Mouse (Mus musculus) liver, postnatal 0 days (tissue): Measurements from ENCODE around the gene Mfrp. TPM values are rescaled to one million over a fixed set of nuclear protein-coding genes. Genes with fewer than 3 reads are reported as not detected.

Experiments used
- ATAC-seq: fragments of 200-750 bp; cut with Nextera tagmentation; 2 replicates; pipeline ENCODE4 v1.8.0; 2017; ENCODE audit warnings: mild to moderate bottlenecking, moderate library complexity
- DNase-seq: peaks from one replicate; pipeline ENCODE4 v3.0.0-alpha.2; 2016
- H3K27ac ChIP-seq: fragments of 300-500 bp; sonication (generic); 2 replicates; pipeline ENCODE4 v1.5.1; 2014; ENCODE audit warnings: antibody characterized with exemption, moderate library complexity, mild to moderate bottlenecking, low read depth
- H3K27me3 ChIP-seq: fragments of 300-500 bp; sonication (generic); 2 replicates; pipeline ENCODE4 v1.6.1; 2014; ENCODE audit warnings: low read length, control low read depth, mixed read lengths; ENCODE audit not compliant: insufficient read depth
- H3K36me3 ChIP-seq: fragments of 300-500 bp; sonication (generic); replicated peaks from 2 replicates; pipeline ENCODE4 v1.6.1; 2014; ENCODE audit warnings: mild to moderate bottlenecking, control low read depth, low read length, moderate library complexity, mixed read lengths; ENCODE audit not compliant: insufficient read depth
- H3K4me1 ChIP-seq: fragments of 300-500 bp; sonication (generic); 2 replicates; pipeline ENCODE4 v1.6.1; 2014; ENCODE audit warnings: antibody characterized with exemption, mild to moderate bottlenecking, control low read depth; ENCODE audit not compliant: insufficient read depth
- H3K4me2 ChIP-seq: fragments of 300-500 bp; sonication (generic); 2 replicates; pipeline ENCODE4 v1.6.1; 2014; ENCODE audit warnings: low read depth, mild to moderate bottlenecking, low read length, moderate library complexity, mixed read lengths
- H3K4me3 ChIP-seq: fragments of 300-500 bp; sonication (generic); 2 replicates; pipeline ENCODE4 v1.5.1; 2014; ENCODE audit warnings: low read depth, low read length
- H3K9ac ChIP-seq: fragments of 300-500 bp; sonication (generic); replicated peaks from 2 replicates; pipeline ENCODE4 v1.6.1; 2014; ENCODE audit warnings: mild to moderate bottlenecking, moderate library complexity
- H3K9me3 ChIP-seq: fragments of 300-500 bp; sonication (generic); 2 replicates; pipeline ENCODE4 v1.6.1; 2016; ENCODE audit warnings: mild to moderate bottlenecking, control low read depth, low read length, mixed read lengths
- CTCF ChIP-seq: sonication (generic); IDR thresholded peaks from 2 replicates; pipeline ENCODE4 v1.5.1; 2016; ENCODE audit warnings: antibody characterized with exemption, low read depth
- EP300 ChIP-seq: IDR thresholded peaks from 2 replicates; pipeline ENCODE4 v1.6.1; 2016; ENCODE audit warnings: antibody characterized with exemption, low read depth, mild to moderate bottlenecking
- WGBS: fragments of 180-500 bp; shearing (Covaris S2); extraction: QIAGEN DNeasy Blood & Tissue Kit; methylation state at CpG from one replicate; pipeline ENCODE4 v1.1.7; 2014; ENCODE audit not compliant: insufficient replicate concordance; 5-methylcytosine and 5-hydroxymethylcytosine counted together
- polyA plus RNA-seq: library from polyadenylated mRNA; unstranded; fragments of >200 nt; fragmentation: Nextera tagmentation; extraction: Ambion mirVana; gene quantifications from 2 replicates; pipeline ENCODE4 v1.2.1, GENCODE M21; 2015

Gene Mfrp
- polyA plus RNA-seq, 1 experiment from 2014 or later: not detected

DNA sequence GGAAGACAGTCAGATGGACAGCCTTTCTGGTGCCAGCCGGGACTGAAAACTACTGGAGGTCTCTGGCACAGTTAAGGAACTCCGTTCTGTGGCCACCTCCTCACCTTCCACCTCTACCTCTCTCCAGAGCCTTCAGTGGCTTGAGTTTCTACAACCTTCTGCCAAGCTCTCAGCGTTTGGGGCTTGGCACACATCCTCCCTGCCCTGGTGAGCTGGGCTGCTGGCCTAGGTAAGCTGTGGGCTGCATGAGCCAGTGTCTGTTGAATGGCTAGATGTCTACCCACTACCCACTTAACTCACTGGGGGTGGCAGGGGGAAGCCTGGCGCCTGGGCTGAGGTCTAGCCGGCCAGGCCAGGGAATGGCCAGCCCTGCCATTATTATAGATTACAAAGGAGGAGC is 28.4 kb upstream of the Mfrp start:
- no peak for TF ChIP-seq CTCF
- TF ChIP-seq EP300: no peak
- ATAC-seq: no peak
- no peaks in the 10 kb centered on the region for H3K27me3 ChIP-seq

DNA sequence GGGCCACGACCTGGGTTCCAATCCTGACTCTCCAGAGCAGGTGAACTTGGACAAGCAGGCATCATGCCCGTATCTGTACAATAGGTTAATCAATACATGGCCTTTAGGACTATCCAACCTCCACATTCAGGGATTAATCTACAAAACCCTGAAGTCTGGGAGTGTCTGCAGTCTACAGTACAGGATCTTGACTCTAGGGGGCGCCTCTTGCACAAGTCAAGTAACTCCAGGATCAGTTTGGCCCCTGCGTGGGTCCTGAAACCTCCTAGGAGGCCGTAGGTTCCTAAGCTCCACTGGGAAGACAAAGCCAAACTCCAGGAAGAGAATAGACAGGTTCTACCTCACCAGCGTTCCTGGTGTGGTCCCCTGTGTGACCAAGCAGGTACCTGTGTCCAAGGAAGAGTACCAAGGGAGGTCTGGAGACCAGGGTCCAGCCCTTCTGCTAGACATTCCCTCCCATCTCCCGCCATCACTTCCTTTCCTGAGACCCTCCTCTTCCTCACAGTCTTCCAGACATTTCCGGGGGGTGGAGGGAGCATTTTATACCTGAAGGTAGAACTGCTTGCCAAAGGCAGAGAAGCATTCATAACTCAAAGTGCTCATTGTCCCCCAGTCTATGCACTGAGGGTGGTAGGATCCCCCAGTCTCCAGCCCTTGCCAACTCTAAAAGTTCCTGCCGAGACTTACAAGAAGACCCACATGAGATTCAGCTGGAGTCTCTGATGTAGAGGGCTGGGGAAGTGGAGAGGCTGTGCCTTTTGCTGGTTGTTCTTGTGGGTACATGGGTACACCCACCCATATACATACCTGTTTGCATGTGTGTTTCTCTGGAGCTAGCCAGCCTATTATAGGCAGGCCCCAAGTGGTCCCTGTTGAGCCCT is 26.9 kb upstream of the Mfrp start:
- Histone ChIP-seq H3K27ac (no peak overlapping the region), H3K9me3 (no peaks in the 10 kb centered on the region), H3K4me1 (peaks cover 5% of the 10 kb centered on the region), H3K27me3 (no peaks in the 10 kb centered on the region), H3K9ac (no peak overlapping the region), H3K4me2 (no peak overlapping the region), H3K4me3 (no peak overlapping the region), H3K36me3 (no peaks in the 10 kb centered on the region)
- peak; percentile 60 for DNase-seq
- 52% methylated on average over 9 of the region's 9 CpGs for WGBS
- no peak for ATAC-seq
- TF ChIP-seq EP300 (no peak), CTCF (peak; percentile 60)

More for the DNA sequence above, 28.4 kb upstream of the Mfrp start:
- H3K4me3 ChIP-seq: no peak overlapping the region
- H3K4me2 ChIP-seq: no peak overlapping the region
- no peak overlapping the region for H3K27ac ChIP-seq
- no peaks in the 10 kb centered on the region for H3K9me3 ChIP-seq
- H3K4me1 ChIP-seq: no peaks in the 10 kb centered on the region
- DNase-seq: no peak
- 68% methylated on average over 5 of the region's 5 CpGs for WGBS
- no peak overlapping the region for H3K9ac ChIP-seq
- H3K36me3 ChIP-seq: no peaks in the 10 kb centered on the region

DNA sequence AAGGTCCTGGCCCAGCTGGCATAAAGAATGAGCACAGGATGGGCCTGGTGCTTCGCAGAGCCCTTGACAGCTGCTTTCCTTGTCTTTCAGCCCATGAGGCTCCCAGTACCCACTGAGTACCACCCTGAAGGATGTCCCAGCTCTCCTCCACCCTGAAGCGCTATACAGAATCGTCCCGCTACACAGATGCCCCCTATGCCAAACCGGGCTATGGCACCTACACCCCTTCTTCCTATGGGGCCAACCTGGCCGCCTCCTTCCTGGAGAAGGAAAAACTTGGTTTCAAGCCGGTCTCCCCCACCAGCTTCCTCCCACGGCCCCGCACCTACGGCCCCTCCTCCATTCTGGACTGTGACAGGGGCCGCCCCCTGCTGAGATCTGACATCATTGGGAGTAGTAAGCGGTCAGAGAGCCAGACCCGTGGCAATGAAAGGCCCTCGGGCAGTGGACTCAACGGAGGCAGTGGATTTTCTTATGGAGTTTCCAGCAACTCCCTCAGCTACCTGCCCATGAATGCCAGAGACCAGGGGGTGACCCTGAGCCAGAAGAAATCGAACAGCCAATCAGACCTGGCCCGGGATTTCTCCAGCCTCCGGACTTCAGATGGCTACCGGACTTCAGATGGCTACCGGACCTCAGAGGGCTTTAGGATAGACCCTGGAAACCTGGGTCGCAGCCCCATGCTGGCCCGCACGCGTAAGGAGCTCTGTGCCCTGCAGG is 26.1 kb upstream of the Mfrp start:
- Histone ChIP-seq H3K4me3 (no peak overlapping the region), H3K9ac (no peak overlapping the region), H3K36me3 (no peaks in the 10 kb centered on the region), H3K27ac (no peak overlapping the region), H3K9me3 (no peaks in the 10 kb centered on the region), H3K4me2 (no peak overlapping the region), H3K4me1 (peaks cover 5% of the 10 kb centered on the region), H3K27me3 (no peaks in the 10 kb centered on the region)
- ATAC-seq: no peak
- TF ChIP-seq CTCF (no peak), EP300 (no peak)
- 77% methylated on average over 24 of the region's 24 CpGs for WGBS
- no peak for DNase-seq

DNA sequence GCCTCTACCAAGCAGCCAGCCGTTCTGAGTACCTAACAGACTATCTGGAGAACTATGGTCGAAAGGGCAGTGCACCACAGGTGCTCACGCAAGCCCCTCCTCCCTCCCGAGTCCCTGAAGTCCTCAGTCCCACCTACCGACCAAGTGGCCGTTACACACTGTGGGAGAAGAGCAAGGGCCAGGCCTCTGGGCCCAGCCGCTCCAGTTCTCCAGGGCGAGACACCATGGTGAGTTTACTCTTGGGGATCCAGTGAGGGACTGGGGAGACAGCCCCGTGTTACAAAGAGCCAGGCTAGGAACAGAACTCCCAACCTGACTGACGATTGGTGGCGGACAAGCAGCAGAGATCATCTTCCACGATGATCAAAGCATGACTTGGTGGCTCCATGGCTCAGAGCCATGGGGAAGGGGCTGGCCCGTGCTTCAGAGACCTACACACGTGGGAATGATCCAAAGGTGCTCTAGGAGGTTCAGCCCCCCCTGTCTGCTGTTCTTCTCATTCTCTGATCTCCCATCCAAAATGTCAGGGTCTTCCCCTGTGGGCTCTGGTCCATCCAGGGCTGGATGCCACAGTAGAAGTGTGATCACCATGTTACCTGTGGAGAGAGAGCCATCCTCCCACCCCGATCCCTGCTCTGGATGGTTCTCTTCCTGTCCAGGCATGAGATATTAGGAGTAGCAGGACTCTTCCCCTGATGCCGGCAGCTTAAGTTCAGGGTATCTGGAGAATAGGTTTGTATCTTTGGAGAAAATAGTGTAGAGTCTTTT is 25.3 kb upstream of the Mfrp start:
- H3K9me3 ChIP-seq: no peaks in the 10 kb centered on the region
- DNase-seq (no peak), ATAC-seq (no peak)
- no peak for TF ChIP-seq EP300
- no peak for TF ChIP-seq CTCF
- no peak overlapping the region for H3K9ac ChIP-seq
- no peaks in the 10 kb centered on the region for H3K36me3 ChIP-seq
- no peak overlapping the region for H3K27ac ChIP-seq
- H3K4me1 ChIP-seq: peaks cover 5% of the 10 kb centered on the region
- 68% methylated on average over 16 of the region's 16 CpGs for WGBS
- H3K4me2 ChIP-seq: no peak overlapping the region
- H3K27me3 ChIP-seq: no peaks in the 10 kb centered on the region
- H3K4me3 ChIP-seq: no peak overlapping the region

DNA sequence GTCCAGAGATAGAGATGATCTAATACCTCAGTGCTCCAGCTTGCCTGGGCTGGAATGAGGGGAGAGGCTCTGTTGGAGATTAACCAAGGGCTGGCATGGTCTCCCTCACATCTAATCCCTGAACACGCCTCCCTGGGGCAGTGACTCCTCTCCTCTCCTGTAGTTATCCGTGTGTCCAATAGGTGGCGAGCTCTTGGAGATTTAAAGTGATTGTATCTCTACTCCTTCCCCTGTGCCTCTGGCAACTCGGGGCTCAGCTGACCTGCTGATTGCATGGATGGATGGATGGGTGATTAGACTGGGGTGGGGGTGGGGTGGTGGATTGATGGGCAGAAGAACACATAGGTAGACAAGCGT is 24.8 kb upstream of the Mfrp start:
- Histone ChIP-seq H3K4me2 (no peak overlapping the region), H3K9ac (no peak overlapping the region), H3K27ac (no peak overlapping the region), H3K36me3 (no peaks in the 10 kb centered on the region), H3K9me3 (no peaks in the 10 kb centered on the region), H3K4me3 (no peak overlapping the region), H3K4me1 (peaks cover 5% of the 10 kb centered on the region), H3K27me3 (no peaks in the 10 kb centered on the region)
- TF ChIP-seq CTCF: peak; percentile 70
- TF ChIP-seq EP300: no peak
- DNase-seq (peak; percentile 63), ATAC-seq (peak; percentile 29; the same call in 1 of the 2 replicates)
- WGBS: 23% methylated on average over 5 of the region's 5 CpGs
